ENCODE assay signal across 9 mouse cellular contexts in genomic region chr6:50763121-50763520, GRCm38 (mm10).
DNase-seq lines count a peak whose midpoint lies in the region; ATAC-seq and TF ChIP-seq lines count a peak whose summit lies in the region.
"Had no signal": no experiment of that assay in that cellular context is flagged by ENCODE, and none has a peak within 500 bp of the region (broad histone marks: within the 10 kb centered on the region; RNA-seq: fewer than 3 reads in every experiment).

No protein-coding gene starts in this region.

- no peak overlapping the region for H3K4me2 ChIP-seq in kidney, embryonic 15.5 days
- no peak overlapping the region for H3K4me2 ChIP-seq in forebrain, embryonic 11.5 days (ENCODE audit: low read depth, low read length, severe bottlenecking)

- no peak for ATAC-seq in kidney, embryonic 15.5 days (replicated peaks; ENCODE audit: low FRiP score)
- no peak for ATAC-seq in forebrain, embryonic 11.5 days (replicated peaks; ENCODE audit: low FRiP score)

- peak; percentile 6 for DNase-seq in kidney, adult 11 months
- no peak for DNase-seq in ES-E14 (ENCODE audit: low read depth, low spot score)
- DNase-seq in adrenal gland, postnatal 36 days, result peak; percentile 48 to 56
- peak; percentile 54 to 67 for DNase-seq in kidney, postnatal 4 days
- no peak for DNase-seq in spleen, adult 12 weeks (ENCODE audit: low spot score)
- no peak for DNase-seq in yolk sac, embryonic 10.5 days (ENCODE audit: low spot score)
- no peak for DNase-seq in forebrain, embryonic 11.5 days (ENCODE audit: low spot score)

- H3K27me3 ChIP-seq in kidney, embryonic 15.5 days, result no peaks in the 10 kb centered on the region
- no peaks in the 10 kb centered on the region for H3K27me3 ChIP-seq in forebrain, embryonic 11.5 days (ENCODE audit: control insufficient read depth, insufficient read depth, low read length)

- no peak overlapping the region for H3K4me3 ChIP-seq in kidney, embryonic 15.5 days (replicated peaks)
- no peak overlapping the region for H3K4me3 ChIP-seq in ES-E14 (ENCODE audit: insufficient read depth in 1 of 2, low read depth in 1 of 2, low read length in 2 of 2, poor library complexity in 1 of 2, severe bottlenecking in 1 of 2)
- H3K4me3 ChIP-seq in forebrain, embryonic 11.5 days (ENCODE audit: low read depth, low read length), result no peak overlapping the region
- H3K4me3 ChIP-seq: erythroblast, embryonic 14.5 days had no signal

- WGBS in kidney, embryonic 15.5 days, result 64% methylated on average over 4 of the region's 4 CpGs
- 46% methylated on average over 4 of the region's 4 CpGs for WGBS in forebrain, embryonic 11.5 days

- no peaks in the 10 kb centered on the region for H3K36me3 ChIP-seq in kidney, embryonic 15.5 days
- no peaks in the 10 kb centered on the region for H3K36me3 ChIP-seq in ES-E14 (ENCODE audit: control insufficient read depth, insufficient read depth, low read length, poor library complexity, severe bottlenecking)
- no peaks in the 10 kb centered on the region for H3K36me3 ChIP-seq in forebrain, embryonic 11.5 days (ENCODE audit: control insufficient read depth, insufficient read depth, low read length)

- no peaks in the 10 kb centered on the region for H3K4me1 ChIP-seq in kidney, embryonic 15.5 days
- H3K4me1 ChIP-seq in ES-E14 (ENCODE audit: control insufficient read depth in 2 of 2, insufficient read depth in 2 of 2, low read length in 2 of 2, poor library complexity in 1 of 2), result no peaks in the 10 kb centered on the region
- no peaks in the 10 kb centered on the region for H3K4me1 ChIP-seq in forebrain, embryonic 11.5 days (replicated peaks; ENCODE audit: control insufficient read depth, insufficient read depth, low read length)

- H3K9ac ChIP-seq in kidney, embryonic 15.5 days, result no peak overlapping the region
- no peak overlapping the region for H3K9ac ChIP-seq in ES-E14 (ENCODE audit: insufficient read depth, low read depth, low read length, poor library complexity, severe bottlenecking)
- H3K9ac ChIP-seq in forebrain, embryonic 11.5 days (ENCODE audit: low read length), result no peak overlapping the region

- in situ Hi-C loops in ES-E14 (cut with MboI; ENCODE audit: low sequenced_read_pairs in 2 of 2, unreplicated experiment in 2 of 2), result no loop called here

- no peak overlapping the region for H3K27ac ChIP-seq in kidney, embryonic 15.5 days
- H3K27ac ChIP-seq in ES-E14 (ENCODE audit: insufficient read depth, low read depth, low read length, poor library complexity, severe bottlenecking), result no peak overlapping the region
- no peak overlapping the region for H3K27ac ChIP-seq in forebrain, embryonic 11.5 days (ENCODE audit: low read depth, low read length)

- H3K9me3 ChIP-seq in kidney, embryonic 15.5 days (replicated peaks), result no peaks in the 10 kb centered on the region
- H3K9me3 ChIP-seq in ES-E14 (ENCODE audit: control insufficient read depth, insufficient read depth, low read depth, low read length), result no peaks in the 10 kb centered on the region
- no peaks in the 10 kb centered on the region for H3K9me3 ChIP-seq in forebrain, embryonic 11.5 days (ENCODE audit: control insufficient read depth, low read length)

TF ChIP-seq in ES-E14, 5 proteins besides CTCF, POLR2A, EP300 and RAD21:
- TF ChIP-seq CHD2 (IDR thresholded peaks at IDR 0.05; ENCODE audit: low read depth, low read length) (peak; percentile 50; the same call in 1 of the 2 replicates), ZC3H11A (IDR thresholded peaks at IDR 0.05; ENCODE audit: borderline replicate concordance, low read depth, low read length) (no peak)

Comparison
In these comparisons a context has a peak if more than half of its experiments do, and no peak if none do; other contexts are left out.
1. DNase-seq: peak in kidney, adult 11 months (single experiment), adrenal gland, postnatal 36 days (2 of 2) and kidney, postnatal 4 days (2 of 2); none in ES-E14 (single experiment), spleen, adult 12 weeks (single experiment), yolk sac, embryonic 10.5 days (single experiment) and forebrain, embryonic 11.5 days (single experiment).